Mouse (Mus musculus) hindbrain, embryonic 15.5 days (tissue): ENCODE measurements around the gene Utp15. TPM values are rescaled to one million over a fixed set of nuclear protein-coding genes. Genes with fewer than 3 reads are reported as not detected.

Experiments
- ATAC-seq: fragments of 200-750 bp; cut with Nextera tagmentation; 2 replicates; pipeline ENCODE4 v1.8.0; 2017; ENCODE audit warnings: low read depth, moderate number of reproducible peaks, moderate TSS enrichment; ENCODE audit not compliant: low FRiP score
- H3K27ac ChIP-seq: fragments of 300-500 bp; sonication (generic); replicated peaks from 2 replicates; pipeline ENCODE4 v1.5.1; 2015; ENCODE audit warnings: mild to moderate bottlenecking, inconsistent platforms
- H3K27me3 ChIP-seq: fragments of 300-500 bp; sonication (generic); 2 replicates; pipeline ENCODE4 v1.6.1; 2015; ENCODE audit warnings: control low read depth, inconsistent platforms
- H3K36me3 ChIP-seq: fragments of 300-500 bp; sonication (generic); 2 replicates; pipeline ENCODE4 v1.6.1; 2015; ENCODE audit warnings: control low read depth, inconsistent platforms
- H3K4me1 ChIP-seq: fragments of 300-500 bp; sonication (generic); replicated peaks from 2 replicates; pipeline ENCODE4 v1.6.1; 2015; ENCODE audit warnings: control low read depth, inconsistent platforms
- H3K4me2 ChIP-seq: fragments of 300-500 bp; sonication (generic); 2 replicates; pipeline ENCODE4 v1.6.1; 2015; ENCODE audit warnings: moderate library complexity, mild to moderate bottlenecking, inconsistent platforms
- H3K4me3 ChIP-seq: fragments of 300-500 bp; sonication (generic); 2 replicates; pipeline ENCODE4 v1.5.1; 2015; ENCODE audit warnings: mild to moderate bottlenecking, inconsistent platforms
- H3K9ac ChIP-seq: fragments of 300-500 bp; sonication (generic); 2 replicates; pipeline ENCODE4 v1.6.1; 2015; ENCODE audit warnings: inconsistent platforms
- H3K9me3 ChIP-seq: fragments of 300-500 bp; sonication (generic); 2 replicates; pipeline ENCODE4 v1.6.1; 2016; ENCODE audit warnings: control low read depth, inconsistent platforms
- WGBS: fragments of 180-500 bp; shearing (Covaris S2); methylation state at CpG from one replicate; pipeline ENCODE4 v1.1.7; 2015; 5-methylcytosine and 5-hydroxymethylcytosine counted together
- polyA plus RNA-seq: library from polyadenylated mRNA; unstranded; fragments of >200 nt; fragmentation: Nextera tagmentation; extraction: Ambion mirVana; gene quantifications from 2 replicates; pipeline ENCODE4 v1.2.1, GENCODE M21; 2015

Utp15 gene
- polyA plus RNA-seq, 1 experiment from 2014 or later, result 28.6 TPM

GRCm38 (mm10) chr13:98205111-98205510 is 57.7 kb downstream of the Utp15 start:
- H3K36me3 ChIP-seq, result no peaks in the 10 kb centered on the region
- peak overlapping the region; percentile 99 for H3K4me2 ChIP-seq
- ATAC-seq, result peak; percentile 27; the same call in 1 of the 2 replicates
- no peaks in the 10 kb centered on the region for H3K27me3 ChIP-seq
- H3K27ac ChIP-seq, result no peak overlapping the region
- H3K9me3 ChIP-seq, result no peaks in the 10 kb centered on the region
- 32% methylated on average over 8 of the region's 8 CpGs for WGBS
- peak overlapping the region; percentile 54 for H3K4me3 ChIP-seq
- H3K9ac ChIP-seq, result no peak overlapping the region
- H3K4me1 ChIP-seq, result peaks cover 10% of the 10 kb centered on the region

- H3K27ac ChIP-seq, result no peak overlapping the region
- peaks cover 10% of the 10 kb centered on the region for H3K4me1 ChIP-seq
- H3K36me3 ChIP-seq, result no peaks in the 10 kb centered on the region
- no peak overlapping the region for H3K9ac ChIP-seq
- ATAC-seq, result no peak
- no peak overlapping the region for H3K4me3 ChIP-seq
- 96% methylated on average over 8 of the region's 8 CpGs for whole genome bisulfite sequencing
- H3K27me3 ChIP-seq, result no peaks in the 10 kb centered on the region
- H3K4me2 ChIP-seq, result no peak overlapping the region
- no peaks in the 10 kb centered on the region for H3K9me3 ChIP-seq
These were observed 58.5 kb downstream of the Utp15 start for GRCm38 (mm10) chr13:98204371-98204770.

- no peaks in the 10 kb centered on the region for H3K36me3 ChIP-seq
- ATAC-seq, result no peak
- H3K4me3 ChIP-seq, result no peak overlapping the region
- no peak overlapping the region for H3K4me2 ChIP-seq
- WGBS, result 58% methylated on average over 9 of the region's 9 CpGs
- H3K9ac ChIP-seq, result no peak overlapping the region
- H3K4me1 ChIP-seq, result peaks cover 10% of the 10 kb centered on the region
- no peaks in the 10 kb centered on the region for H3K27me3 ChIP-seq
- no peaks in the 10 kb centered on the region for H3K9me3 ChIP-seq
- no peak overlapping the region for H3K27ac ChIP-seq
These were observed 61.4 kb downstream of the Utp15 start for GRCm38 (mm10) chr13:98201436-98201835.

Other genes with a start within 250 kb of the Utp15 start
- 27.6 and 29.3 TPM in 2 replicates for gene Arhgef28, start 56.6 kb downstream of the Utp15 start, polyA plus RNA-seq
- 68.4 and 69.2 TPM in 2 replicates for gene Ankra2, start within 50 bp of the Utp15 start, polyA plus RNA-seq
- gene Gm21976, start 16.8 kb upstream of the Utp15 start, polyA plus RNA-seq, result not detected in 2 replicates
- gene Btf3, start 54.0 kb upstream of the Utp15 start, polyA plus RNA-seq, result 444 and 475 TPM in 2 replicates
- 1.1 and 1.2 TPM in 2 replicates for gene Foxd1, start 91.2 kb upstream of the Utp15 start, polyA plus RNA-seq
- gene Gm10320, start 229.0 kb upstream of the Utp15 start, polyA plus RNA-seq, result 0.86 and 1.3 TPM in 2 replicates